13 mouse cellular contexts compared by ENCODE assay signal in genomic region chr5:144803066-144803465, GRCm38 (mm10). TPM values are rescaled to one million over a fixed set of nuclear protein-coding genes. Genes with fewer than 3 reads are reported as not detected.
"Had no signal": no experiment of that assay in that cellular context is flagged by ENCODE, and none has a peak within 500 bp of the region (broad histone marks: within the 10 kb centered on the region; RNA-seq: fewer than 3 reads in every experiment).

No protein-coding gene starts in this region.

- DNase-seq: left cerebral cortex, postnatal 4 days; liver; liver, embryonic 13.5 days; liver, postnatal 0 days; lung, adult 18-20 months; lung, adult 2 months; lung, embryonic 14.5 days; lung, postnatal 10 days; lung, postnatal 14 days; lung, postnatal 36 days; lung, postnatal 4 days; midbrain, embryonic 14.5 days had no signal

RNA-seq across cellular contexts. Expression of gene Tmem130, which starts 41.4 kb away (rescaled TPM):
- polyA plus RNA-seq: macrophage had no signal
